Mouse (Mus musculus): Measurements from ENCODE around the gene Ccdc88b.

The Ccdc88b gene

DNA sequence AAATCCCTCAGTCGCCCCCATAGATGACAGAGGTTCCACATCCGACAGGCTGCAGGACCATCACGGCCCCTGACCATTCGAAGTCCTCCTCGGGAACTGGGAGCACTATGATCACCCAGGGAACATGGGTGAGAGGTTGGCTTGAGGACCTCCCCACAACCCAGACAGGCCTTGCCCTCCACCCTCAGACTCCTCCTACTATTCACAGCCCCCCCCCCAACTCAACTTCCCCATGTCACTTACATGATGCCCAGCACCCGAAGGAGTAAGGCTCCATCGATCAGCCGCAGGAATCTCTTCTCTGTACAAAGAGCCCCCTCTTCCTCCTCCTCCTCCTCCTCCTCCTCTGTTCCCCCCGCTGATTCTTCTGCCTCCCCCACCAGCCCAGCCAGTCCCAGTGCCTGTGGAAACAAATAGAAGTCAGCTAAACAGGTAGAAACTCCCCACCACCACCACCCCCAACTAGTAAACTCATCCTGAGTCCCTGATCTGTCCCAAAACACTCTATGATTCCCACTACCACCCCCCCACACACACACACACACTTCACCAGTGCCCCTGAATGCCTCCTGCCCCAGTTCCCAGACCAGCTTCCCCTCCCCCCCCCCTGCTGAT is 513 bp downstream of the Ccdc88b start:
- in situ Hi-C loops (cut with MboI, MseI): loop anchor here (5.0 kb wide), 1 partner anchor 55 kb away; the partner anchor contains the start of gene Prdx5

DNA sequence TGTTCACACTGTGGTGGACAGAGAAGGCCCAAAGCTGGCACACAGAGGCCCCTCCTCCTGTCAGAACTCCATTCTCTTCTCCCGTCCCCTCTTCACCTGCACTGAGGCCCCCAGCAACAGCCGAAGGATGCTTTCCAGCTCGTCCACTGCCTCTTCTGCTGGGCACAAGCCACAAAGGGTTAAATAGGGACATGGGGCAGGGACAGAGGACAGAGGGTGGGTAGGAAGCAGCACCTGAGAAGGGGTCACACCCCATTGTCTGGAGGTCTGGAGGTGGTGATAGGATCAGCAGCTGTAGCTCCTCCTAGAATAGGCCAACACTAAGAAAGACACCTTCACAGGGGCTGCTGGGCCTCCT is 1.0 kb downstream of the Ccdc88b start:
- in situ Hi-C loops (cut with MboI, MseI): loop anchor here (5.0 kb wide), 1 partner anchor 55 kb away; the partner anchor contains the start of gene Prdx5

DNA sequence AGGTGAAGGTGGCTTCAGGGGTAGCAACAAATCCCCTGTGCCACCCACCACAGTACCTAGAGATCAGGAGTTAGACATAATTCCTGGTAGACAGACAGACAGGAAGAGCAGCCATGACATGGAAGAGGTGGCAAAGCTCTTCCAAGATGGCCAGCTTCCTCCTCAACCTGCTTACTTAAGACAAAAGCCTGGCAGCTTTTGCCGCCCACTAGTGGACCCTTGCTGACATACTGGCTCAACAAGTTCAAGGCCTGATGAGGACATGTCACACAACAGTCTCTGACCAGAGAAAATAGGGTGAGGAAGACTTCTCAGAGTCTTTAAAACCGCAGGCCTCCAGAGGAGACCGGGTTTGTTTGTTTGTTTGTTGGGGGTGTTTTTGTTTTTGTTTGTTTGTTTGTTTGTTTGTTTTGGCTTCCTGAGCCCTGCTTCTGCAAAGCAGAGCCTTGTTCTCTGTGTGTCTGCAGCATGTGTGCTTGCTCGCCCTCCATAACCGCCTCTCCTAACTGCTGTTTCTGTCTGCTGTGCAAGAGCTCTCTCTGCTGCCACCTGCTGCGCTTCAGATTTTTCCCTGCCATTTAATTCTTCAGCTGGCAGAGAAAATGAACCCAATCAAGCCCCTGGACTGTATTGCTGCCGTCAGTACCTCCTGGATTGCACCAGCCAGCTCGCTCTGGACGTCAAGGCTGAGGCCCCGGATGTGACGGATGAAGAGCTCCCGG is 1.6 kb downstream of the Ccdc88b start:
- in situ Hi-C loops (cut with MboI, MseI): loop anchor here (5.0 kb wide), 1 partner anchor 56 kb away; the partner anchor contains the start of gene Prdx5

DNA sequence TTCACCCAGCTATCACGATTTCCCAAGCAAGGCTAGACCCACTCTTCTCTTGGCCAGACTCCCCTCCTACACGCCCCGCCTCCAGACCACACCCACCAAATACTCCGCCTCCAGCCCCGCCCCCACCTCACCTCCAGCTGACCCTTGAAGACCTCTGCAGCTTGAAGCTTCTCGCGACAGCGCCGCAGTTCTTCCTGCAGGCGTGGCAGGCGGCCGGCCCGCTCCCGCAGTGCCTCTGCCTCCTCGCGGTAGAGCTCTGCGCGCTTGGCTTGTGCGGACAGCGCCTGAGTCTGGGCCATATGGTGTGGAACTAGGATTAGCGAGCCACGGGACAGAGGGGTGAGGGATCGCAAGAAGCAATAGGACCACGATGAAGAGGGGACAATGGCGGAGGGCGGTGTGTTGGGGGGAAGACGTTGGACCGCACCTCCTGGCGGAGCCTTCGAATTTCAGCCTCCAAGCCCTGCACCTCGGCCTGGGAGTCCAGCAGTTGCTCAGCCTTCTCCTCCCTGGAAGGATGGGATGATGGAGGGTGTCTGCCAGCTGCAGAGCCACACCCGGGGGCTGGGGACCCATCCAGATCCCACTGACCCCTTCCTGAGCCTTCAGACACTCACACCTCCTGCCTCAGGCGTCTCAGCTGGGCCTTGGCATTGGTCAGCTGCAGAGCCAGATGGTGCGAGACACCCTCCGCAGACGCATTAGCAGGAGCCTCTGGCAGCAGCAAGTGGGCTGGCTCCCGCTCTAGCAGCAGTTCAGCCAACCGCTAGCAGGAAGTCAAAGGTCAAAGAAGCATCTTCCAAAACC is 2.6 kb downstream of the Ccdc88b start:
- in situ Hi-C loops (cut with MboI, MseI): loop anchor here (5.0 kb wide), 1 partner anchor 57 kb away; the partner anchor contains the start of gene Prdx5

DNA sequence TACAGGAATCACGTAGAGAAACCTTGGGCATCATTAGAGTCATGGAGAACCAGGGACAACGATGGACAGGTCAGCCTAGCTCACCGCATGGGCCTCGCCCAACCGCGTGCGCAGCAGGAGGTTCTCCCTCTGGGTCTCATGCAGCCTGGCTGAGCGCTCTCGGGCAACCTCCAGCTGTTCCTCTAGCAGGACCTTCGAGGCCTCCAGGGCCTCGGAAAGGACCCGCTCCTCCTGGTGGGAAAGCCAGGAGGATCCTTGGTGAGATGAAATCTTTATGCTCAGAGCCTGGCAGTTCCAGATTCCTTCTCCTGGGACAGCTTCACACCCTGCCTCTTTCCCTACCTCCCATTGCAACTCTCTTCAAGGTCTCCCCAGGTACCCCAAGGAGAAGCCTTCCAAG is 3.4 kb downstream of the Ccdc88b start:
- in situ Hi-C loops (cut with MboI, MseI): loop anchor here (5.0 kb wide), 1 partner anchor 58 kb away; the partner anchor contains the start of gene Prdx5

DNA sequence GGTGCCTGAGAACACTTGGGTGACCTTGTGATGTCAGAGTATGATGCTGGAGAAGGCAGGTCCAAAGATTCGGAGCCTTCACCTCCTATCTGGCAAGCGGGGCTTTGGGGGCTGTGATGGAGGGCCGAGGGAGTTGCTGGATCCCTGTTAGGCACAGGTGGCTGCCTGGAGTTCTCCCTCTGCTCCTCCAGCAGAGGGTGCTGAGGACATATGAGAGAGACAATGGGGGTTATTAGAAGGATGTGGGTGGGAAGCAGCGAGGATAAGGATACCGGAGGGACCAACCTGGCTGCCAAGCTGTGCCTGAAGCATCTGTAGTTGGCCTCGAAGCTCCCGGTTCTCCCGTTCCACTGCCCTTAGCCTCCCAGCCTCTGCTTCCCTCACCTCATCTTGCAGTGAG is 4.1 kb downstream of the Ccdc88b start:
- in situ Hi-C loops (cut with MboI, MseI): no loop called here

DNA sequence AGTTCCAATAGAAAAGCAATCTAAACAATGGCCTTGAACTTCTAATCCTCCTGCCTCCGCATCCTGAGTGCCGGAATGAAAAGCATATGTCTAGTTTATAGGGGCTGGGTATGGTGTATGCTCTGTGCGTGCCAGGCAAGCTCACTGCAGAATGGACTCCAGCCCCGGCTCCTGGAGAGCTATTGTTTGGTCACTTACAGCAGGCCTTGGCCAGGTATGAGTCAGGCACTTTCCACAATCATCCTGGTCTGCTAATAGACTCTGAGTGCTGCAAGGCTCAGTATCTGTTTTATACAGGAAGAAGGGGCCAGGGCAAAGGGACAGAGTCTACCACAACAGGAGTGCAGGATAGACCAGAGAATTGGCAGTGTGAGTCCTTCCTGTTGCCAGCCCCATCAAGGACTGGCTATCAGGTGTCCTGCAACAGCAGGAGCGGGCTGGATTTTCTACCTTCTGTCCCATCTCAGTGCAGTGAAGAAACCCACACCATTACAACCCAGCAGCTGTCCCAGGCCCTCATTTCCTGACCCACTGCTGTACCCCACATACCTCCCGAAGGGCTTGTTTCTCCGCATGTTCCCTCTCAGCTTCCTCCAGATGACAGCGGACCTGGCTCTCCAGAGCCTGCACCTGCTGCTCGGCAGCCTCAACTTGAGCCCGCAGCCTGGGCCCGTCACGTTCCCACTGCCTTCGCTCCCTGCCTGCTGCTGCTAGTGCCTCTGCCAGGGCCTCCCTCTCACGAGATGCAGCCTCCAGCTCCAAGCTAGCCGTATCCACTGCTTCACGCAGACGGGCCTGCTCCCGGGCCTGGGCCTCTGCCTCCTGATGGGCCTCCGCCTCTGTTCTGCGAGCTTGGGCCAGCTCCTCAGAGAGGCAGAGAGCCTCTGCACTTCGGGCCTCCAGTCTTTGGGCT is 5.4 kb downstream of the Ccdc88b start:
- in situ Hi-C loops (cut with MboI, MseI): no loop called here

DNA sequence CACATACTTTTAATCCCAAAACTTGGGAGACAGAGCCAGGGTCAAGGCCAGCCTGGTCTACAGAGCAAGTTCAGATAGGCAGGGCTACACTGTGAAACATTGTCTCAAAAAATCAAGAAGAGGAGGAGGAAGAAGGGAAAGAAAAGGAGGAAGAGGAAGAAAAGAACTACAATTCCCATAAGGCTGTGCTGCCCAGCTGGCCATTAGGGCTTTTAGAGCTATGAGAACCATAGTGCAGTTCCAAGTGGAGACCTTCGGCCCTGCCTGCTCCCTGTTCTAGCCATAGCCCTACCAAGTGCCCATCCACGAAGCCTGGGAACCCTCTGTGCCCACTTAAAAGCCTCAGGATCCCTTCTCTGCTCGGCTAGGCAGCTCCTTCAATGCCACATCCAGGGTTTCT is 6.5 kb downstream of the Ccdc88b start:
- in situ Hi-C loops (cut with MboI, MseI): no loop called here

DNA sequence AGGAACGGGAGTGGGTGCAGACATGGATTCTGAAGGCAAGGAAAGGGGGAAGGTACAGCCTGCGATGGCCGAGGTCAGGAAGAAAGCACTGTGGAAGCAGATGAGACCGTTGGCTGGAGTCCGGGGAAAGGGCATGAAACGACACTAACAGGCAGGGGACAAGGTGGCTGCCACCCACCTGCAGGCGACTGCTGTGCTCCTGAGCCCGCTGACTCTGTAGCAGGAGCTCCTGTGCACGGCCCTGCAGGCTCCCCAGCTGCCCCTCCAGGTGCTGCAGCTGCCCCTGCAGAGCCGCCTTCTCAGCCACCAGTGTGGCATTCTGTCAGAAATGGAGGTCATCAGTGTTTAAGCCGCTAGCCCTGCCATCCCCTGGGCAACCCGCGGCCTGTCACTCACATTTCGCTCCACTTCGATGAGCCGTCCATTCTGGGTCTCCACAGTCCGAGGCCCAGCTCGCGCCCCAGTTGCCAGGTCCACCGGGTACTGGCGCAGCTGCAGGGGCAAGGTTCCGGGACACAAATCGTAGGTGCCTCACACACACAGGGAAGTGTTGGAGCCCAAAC is 8.4 kb downstream of the Ccdc88b start:
- in situ Hi-C loops (cut with MboI, MseI): no loop called here

DNA sequence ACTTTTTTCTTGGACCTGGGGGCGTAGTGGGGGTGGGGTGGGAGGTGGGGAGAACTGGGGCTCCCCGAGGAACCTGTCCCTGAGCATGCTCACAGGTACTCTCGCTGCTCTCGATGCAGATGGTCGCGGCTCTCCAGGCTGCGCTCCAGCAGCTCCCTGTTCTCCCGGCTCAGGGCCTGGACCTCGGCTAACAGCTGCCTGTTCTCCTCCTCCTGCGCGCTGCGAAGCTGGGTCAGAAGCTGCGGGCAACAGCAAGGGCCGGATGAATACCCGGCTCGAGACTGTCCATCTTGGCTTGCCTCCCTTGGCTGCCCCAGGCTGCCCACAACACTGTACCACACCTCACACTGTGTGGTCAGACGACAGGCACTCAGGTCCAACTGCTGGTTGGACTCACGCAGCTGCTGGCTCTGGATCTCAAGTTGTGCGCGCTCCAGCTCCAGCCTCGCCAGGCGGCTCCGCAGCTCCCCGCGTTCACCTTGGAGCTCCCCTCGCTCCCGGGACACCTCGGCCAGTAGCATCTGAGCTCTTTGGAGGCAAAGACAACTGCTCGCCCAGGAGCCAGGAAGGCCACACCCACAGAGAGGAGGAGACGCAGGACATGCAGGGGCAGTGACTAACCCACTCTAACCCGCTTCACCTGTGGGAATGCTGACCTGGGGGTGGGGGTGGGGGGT is 10.0 kb downstream of the Ccdc88b start:
- in situ Hi-C loops (cut with MboI, MseI): no loop called here

DNA sequence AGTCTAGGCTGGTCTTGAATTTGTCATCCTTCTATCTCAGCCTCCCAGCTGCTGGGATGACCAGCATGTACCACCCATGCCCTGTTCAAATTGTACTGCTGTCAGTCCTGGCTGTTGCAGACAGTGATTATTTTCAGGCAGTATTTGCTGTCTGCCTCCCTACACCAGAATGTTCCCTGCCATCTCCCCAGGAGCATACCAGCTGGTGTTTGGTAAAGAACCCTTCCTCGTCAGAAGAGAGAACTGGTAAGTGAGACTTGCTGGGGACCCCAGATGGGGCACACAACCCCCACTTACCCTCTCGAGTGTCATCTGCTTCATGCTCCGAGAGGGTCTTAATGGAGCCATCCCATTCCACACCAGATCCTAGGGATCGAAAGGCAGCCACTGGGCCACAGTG is 12.0 kb downstream of the Ccdc88b start:
- in situ Hi-C loops (cut with MboI, MseI): no loop called here

DNA sequence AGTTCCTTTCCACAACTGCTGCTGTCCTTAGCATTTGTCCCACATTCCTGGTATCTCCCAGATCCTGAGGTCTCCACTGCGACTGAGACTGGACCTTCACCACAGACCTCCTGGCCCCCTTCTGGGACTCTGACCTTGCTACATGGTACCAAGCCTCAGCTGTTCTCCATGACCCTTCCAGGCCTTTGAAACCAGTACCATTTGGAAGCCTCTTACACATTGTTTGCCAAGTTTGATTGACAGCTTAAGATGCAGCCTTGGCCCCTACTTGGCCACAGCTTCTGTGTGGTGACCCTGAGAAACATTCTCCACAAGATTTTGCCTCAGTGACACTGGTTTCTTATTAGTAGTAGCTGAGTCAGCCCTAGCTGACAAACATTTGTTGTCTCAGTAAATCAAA is 15.7 kb downstream of the Ccdc88b start:
- in situ Hi-C loops (cut with MboI, MseI): no loop called here

DNA sequence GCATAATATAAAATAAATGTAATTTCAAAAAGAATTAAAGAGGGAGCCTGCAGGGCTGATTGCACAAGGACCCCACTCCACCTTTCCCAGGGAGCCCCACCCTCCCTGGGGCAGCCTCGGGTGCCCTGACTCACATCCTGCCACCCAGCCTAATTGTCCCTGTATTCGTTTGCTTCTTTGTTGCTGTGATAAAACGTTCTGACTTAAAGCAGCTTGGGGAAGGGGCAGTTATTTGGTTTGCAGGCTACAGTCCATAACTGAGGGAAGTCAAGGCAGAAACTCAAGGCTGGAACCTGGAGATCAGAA is 16.8 kb downstream of the Ccdc88b start:
- in situ Hi-C loops (cut with MboI, MseI): no loop called here

DNA sequence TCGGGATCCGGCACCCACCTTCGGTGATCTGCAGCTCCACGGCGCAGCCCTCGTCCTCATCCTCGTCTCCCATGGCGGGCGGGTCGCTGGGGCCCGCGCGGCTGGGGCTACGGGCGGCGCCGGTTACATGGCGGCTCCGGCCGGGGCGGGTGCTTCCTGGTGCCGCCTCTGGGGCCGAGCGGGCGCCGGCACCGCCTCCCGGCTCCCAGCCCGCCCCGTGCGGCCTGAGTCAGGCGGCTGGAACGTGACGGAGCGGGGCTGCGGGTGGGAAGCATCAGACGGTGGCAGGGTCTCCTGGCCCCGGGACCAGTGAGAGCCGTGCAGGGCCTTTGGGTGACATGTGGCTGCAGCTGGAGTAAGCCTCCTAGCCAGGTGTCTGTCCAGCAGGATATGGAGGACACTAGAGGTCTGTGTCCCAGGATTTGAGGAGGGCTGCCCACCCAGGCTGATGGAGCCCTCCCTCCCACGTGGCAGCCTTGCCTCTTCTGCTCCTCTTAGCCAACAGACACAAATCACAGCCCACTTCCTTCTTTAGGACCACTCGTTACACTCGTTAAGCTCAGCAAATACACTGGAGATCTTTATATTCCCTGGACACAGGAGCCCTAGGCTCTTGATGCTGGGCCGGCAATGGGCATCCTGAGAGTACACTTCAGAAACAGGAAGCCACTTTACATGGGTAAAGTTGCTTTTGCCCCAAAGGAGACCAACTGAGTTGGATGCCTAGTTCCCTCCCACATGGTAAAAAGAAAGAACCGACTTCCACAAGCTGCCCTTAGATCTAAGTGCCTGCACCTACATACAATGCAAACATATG is 17.3 kb downstream of the Ccdc88b start, which contains the start of gene Rps6ka4:
Gene Rps6ka4, minus strand, starts transcription at position 162 of the 817 bp plus-strand sequence.
- in situ Hi-C loops (cut with MboI, MseI): no loop called here

DNA sequence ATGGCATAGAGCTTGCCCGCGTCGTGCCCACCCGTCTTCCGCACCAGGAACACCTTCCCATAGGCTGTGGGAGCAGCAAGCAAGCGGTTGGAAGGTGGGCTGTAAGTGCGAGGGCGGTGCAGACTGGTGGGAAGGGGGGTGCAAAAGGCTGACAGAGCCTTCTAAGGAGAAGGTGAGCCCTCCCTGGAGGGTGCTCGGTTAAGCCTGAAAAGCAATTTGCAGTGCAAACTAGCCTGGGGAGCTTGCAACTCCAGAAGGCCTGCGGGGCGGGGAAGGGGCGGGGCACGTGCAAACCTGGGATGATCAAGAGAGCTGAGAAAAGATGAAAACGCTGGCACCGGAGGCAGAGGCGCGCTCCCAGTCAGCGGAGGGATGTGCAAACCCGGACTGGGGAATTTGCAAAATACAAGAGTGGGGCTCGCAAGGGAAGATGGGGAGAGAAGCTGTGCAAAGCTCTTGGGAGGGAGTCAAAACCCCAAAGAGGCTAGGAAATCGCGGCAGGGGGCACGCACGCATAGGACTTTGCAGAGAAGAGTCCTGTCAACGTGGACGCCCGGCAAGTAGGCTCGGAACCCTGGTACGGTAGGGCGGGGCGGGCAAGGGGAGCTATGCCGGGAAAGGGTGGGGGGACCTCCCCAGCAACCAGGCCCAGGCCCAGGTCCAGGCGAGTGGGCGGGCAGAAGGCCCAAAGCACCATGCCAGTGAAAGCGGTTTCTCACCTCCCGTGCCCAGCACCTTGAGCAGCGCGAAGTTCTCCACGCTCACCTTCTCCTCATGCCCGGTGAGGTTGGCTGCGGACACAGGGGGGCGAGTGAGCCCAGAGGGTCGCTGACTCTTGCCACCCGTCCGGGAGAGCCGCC is 18.2 kb downstream of the Ccdc88b start:
- in situ Hi-C loops (cut with MboI, MseI): loop anchor here (5.0 to 10.0 kb wide), 2 partner anchors 333 to 645 kb away; no protein-coding TSS in a partner anchor

DNA sequence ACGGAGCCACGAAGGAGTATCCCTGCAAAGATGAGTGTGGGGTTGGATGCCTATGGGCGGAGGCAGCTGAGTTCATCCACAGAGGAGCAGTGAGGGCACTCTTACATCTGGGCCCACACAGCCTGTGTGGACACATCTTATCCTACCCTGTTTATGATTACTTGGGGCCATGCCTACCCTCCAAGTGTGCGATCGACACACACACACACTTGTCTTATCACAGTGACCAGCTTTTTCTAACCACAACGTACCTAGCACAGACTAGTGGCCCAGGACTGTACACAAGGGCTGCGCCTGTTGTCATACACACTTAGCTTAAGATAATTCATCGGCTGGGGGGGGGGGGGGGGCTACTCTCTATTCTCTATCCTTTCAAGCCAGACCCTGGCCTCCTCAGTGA is 25.6 kb downstream of the Ccdc88b start:
- in situ Hi-C loops (cut with MboI, MseI): loop anchor here (5.0 to 10.0 kb wide), 2 partner anchors 605 to 638 kb away; partner anchors contain the start of gene Gpha2

DNA sequence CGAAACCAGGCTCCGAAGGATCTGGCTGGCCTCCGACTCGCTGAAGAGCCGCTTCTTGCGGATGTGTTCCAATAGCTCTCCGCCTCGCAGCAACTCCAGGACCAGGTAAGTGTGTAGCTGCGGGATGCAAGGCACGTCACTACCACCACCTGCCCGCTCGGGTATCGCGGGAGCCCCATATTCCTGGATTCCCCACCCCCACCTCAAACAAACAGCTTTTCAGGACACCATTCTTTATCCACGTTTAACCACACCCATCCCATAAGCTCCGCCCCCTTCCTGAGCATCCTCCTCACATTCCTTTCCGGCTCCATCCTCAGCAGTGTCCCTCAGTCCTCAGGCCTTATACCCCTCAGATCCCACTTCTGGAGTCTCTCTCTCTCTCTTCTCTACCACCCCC is 26.7 kb downstream of the Ccdc88b start:
- in situ Hi-C loops (cut with MboI, MseI): loop anchor here (5.0 to 10.0 kb wide), 2 partner anchors 604 to 637 kb away; partner anchors contain the start of gene Gpha2
